Mouse (Mus musculus) liver, adult (tissue): ENCODE data around the gene Gpd1l.

Source experiments
- GATA4 ChIP-seq: IDR thresholded peaks from 2 replicates; pipeline ENCODE4 v1.6.1; 2014; ENCODE audit warnings: mild to moderate bottlenecking, low read length; ENCODE audit not compliant: insufficient replicate concordance

The Gpd1l gene

GRCm38 (mm10) chr9:114933723-114934171 lies at the start of gene Gpd1l:
Gpd1l (minus strand) TSS chr9:114933987.
- TF ChIP-seq GATA4 = peak; percentile 71; the same call in 1 of the 2 replicates

GRCm38 (mm10) chr9:114982689-114983360 lies 49.0 kb upstream of the Gpd1l start, which contains the start of gene Rps27rt:
Rps27rt (minus strand) TSS chr9:114982739.
- no peak for TF ChIP-seq GATA4

- no peak for TF ChIP-seq GATA4
Observed at GRCm38 (mm10) chr9:114979969-114980368, 46.2 kb upstream of the Gpd1l start.

DNA sequence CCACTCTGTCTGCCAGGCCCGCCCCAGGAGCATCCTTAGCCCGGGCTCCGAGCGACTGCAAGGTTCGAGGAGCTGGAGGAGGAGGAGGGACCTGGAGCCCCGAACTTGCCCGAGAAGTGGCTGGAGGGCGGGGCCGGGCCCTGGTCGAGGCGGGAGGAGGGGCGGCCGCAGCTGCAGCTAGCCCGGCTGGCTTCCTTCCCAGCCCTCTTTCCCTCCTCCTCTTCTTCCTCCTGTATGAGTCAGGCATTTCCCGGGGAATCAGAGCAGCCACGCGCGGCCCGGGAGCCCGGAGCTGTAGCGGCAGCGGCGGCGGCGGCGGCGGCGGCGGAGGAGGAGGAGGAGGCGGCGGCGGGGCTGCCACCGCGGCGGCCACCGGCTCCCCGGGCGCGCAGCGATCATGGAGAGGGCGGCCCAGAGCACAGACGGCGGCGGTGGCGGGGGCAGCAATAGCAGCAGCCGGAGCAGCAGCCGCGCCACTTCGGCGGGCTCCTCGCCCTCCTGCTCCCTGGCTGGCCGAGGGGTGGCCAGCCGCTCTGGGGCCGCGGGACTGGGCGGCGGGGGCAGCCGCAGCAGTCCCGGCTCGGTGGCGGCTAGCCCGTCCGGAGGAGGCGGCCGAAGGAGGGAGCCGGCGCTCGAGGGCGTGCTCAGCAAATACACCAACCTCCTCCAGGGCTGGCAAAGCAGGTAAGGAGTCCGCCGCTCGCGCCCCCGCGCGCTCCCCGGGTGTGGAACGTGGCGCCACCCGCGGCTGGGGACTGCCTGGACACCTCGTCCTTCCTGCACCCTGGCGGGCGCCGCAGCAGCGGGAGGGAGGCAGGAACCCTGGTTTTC lies 44.7 kb upstream of the Gpd1l start, which contains the start of gene Osbpl10:
Osbpl10 (plus strand) TSS at position 289 of the 831 bp plus-strand sequence.
- TF ChIP-seq GATA4 = no peak

DNA sequence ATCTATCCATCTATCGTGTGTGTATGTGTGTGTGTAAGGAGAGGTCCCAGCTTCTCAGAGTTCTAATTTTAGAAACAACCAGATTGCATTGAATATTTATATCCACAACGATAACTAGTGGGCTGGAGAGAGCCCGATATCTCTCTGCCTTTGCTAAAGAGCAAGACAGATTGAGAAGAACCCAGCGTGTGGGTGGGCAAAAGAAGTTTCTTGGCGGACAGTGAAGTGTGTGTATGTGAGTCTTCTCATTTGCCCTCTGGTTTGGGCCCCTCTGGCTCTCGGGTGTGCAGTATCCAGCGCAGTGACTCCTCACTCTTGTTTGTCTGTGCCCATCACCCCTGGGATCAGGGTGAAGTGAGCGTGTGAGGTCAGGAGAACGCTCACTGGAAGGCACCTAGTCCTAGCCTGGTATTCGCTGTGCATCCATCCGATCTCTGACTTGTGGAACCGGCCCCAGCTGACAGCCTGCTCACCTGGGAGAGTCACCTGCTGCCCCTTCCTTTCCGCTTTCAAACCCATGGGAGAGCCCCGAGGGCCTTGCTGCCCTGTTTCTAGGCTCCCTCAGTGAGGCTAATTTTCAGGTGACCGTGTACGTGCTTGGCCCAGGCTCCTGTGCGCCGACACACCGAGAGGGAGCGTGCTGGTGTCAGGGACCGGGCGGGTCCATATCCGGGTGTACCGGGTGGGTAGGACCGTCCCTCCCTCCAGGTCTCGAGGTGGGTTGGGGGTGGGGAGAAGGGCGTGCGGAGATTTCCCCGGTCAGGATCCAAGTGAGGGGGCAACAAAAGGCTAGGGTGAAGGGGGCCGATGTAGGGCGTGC lies 43.9 kb upstream of the Gpd1l start:
- no peak for TF ChIP-seq GATA4

- no peak for TF ChIP-seq GATA4
Observed at GRCm38 (mm10) chr9:114964093-114964492, 30.3 kb upstream of the Gpd1l start.

- no peak for TF ChIP-seq GATA4
Observed at GRCm38 (mm10) chr9:114960844-114961243, 27.1 kb upstream of the Gpd1l start.

DNA sequence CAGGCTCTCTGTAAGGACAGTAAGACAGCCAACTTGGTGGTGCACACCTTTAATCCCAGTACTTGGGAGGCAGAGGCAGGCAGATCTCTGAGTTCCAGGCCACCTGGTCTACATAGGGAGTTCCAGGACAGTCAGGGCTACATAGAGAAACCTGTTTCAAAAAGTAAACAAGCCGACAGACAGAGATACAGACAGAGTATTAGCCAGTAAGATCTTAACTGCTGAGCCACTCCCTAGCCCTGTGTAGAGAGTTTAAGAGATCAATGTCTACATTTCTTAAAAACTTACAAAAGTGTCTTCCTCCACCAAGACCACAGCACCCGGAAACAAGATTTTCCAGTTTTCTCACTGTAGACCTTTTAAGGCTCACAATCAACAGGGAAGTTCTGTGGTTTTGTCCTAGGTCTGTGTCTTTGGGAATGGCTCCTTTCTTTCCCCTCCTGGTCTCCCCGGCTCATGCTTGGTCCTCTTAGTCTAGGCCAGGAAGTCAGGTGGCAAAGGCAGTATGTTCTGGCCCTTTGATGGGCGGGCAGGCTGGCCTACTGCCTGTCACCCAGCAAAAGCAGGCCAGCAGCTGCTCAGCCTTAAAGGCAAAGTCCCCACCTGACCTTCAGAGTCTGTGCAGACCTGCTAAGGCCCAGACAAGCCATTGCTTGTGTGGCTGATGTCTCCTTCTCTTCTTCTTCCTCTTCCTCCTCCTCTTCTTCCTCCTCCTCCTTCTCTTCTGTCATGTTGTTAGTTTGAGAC lies 26.4 kb upstream of the Gpd1l start:
- TF ChIP-seq GATA4 = no peak

DNA sequence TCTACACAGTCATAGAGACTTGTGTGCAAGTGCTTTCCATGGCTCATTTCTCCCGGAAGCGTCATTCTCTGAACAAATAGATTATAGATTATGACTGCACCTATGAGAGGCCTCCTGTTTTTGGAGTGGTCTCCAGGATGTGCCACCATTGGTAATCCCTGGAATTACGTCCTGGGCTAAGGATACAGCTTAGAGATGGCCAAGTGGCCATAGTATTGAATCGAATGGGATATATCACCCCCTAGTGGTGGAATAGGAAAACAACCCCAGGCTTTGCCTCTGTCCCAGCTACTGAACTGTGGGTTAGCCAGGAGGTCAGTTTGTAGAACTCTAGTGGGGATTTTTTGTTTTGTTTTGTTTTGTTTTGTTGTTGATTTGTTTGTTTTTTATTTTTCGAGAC lies 23.2 kb upstream of the Gpd1l start:
- TF ChIP-seq GATA4 = no peak

DNA sequence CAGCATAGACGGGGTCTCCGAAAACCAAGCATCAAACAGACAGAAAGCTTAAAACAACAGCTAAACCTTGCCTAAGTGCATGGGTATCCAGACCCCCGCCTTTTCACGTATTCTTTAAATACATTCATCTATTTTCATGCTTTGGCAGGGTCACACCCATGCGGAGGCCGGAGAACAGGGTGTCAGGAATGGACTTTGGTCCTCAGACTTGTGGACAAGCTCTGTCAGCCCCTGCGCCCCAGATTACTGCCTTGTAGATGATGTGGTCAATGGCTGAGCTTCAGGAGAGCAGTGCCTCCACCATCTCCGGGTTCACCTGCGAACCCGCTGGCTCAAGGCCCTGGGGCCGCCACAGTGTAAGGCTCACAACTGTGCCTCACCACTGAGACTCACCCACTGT lies 21.6 kb upstream of the Gpd1l start:
- TF ChIP-seq GATA4 = no peak

- no peak for TF ChIP-seq GATA4
Observed at GRCm38 (mm10) chr9:114952866-114953265, 19.1 kb upstream of the Gpd1l start.

DNA sequence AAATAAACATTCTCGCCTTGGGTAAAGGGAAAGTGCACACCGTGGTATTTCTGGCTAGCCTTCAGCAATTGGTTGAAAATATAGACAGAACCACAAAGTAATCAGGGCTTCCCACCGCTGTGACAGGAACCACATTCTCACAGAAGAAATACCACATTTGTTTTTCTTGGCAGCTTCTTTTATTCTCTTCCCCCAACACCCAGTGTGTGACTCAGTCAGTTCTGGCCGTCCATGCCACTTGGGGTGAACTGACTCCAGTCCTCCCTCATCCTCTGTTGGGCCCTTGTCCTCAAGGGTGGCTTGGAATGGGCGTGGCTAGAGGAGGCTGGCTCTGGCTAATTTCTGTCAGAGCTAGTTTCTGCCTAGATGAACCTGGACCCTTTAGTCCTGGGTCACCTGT lies 14.6 kb upstream of the Gpd1l start:
- TF ChIP-seq GATA4 = no peak

- TF ChIP-seq GATA4 = no peak
Observed at GRCm38 (mm10) chr9:114945576-114945975, 11.8 kb upstream of the Gpd1l start.

DNA sequence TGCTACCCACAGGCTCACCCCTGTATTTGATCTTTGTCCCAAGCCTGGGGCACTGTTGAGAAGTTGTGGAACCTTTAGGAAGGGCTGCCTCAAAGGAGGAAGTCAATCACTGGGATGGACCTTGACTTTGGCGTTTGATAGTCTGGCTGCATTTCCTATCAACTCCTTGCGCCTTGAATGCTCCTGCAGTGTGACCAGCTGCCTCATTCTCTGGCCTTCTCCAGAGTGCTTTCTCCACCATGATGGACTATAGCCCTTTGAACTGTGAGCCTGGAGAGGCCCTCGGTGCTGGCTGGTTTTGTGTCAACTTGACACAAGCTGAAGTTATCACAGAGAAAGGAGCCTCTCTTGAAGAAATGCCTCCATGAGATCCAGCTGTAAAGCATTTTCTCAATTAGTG lies 10.9 kb upstream of the Gpd1l start:
- TF ChIP-seq GATA4 = no peak

- TF ChIP-seq GATA4 = no peak
Observed at GRCm38 (mm10) chr9:114936687-114937086, 2.9 kb upstream of the Gpd1l start.
